Mouse (Mus musculus) left cerebral cortex, adult 11 months (tissue): ENCODE data around the gene Emc9.

Experiments used
- DNase-seq: peaks from one replicate; pipeline ENCODE4 v3.0.0; 2022; ENCODE audit warnings: low spot score

The Emc9 gene

GRCm38 (mm10) chr14:55590748-55591330 is 5.7 kb upstream of the Emc9 start, which contains the start of gene Psme2:
Gene Psme2, minus strand, starts transcription at chr14:55591113.
- peak; percentile 90 for DNase-seq

GRCm38 (mm10) chr14:55589771-55590448 is 4.8 kb upstream of the Emc9 start:
- DNase-seq: no peak

- DNase-seq: no peak
Measured at GRCm38 (mm10) chr14:55589271-55589670, 4.2 kb upstream of the Emc9 start.

GRCm38 (mm10) chr14:55586149-55586548 is 1.0 kb upstream of the Emc9 start:
- DNase-seq: no peak

- no peak for DNase-seq
Measured at GRCm38 (mm10) chr14:55585566-55585960, 461 bp upstream of the Emc9 start.

- no peak for DNase-seq
Measured at GRCm38 (mm10) chr14:55584303-55584701, 800 bp downstream of the Emc9 start.

GRCm38 (mm10) chr14:55581981-55582681 is 3.0 kb downstream of the Emc9 start:
- no peak for DNase-seq

GRCm38 (mm10) chr14:55580731-55581130 is 4.4 kb downstream of the Emc9 start:
- DNase-seq: no peak

GRCm38 (mm10) chr14:55579511-55580496 is 5.3 kb downstream of the Emc9 start:
- DNase-seq: no peak

GRCm38 (mm10) chr14:55578668-55579269 is 6.3 kb downstream of the Emc9 start:
- no peak for DNase-seq

GRCm38 (mm10) chr14:55577871-55578667 is 7.0 kb downstream of the Emc9 start, which contains the start of gene Psme1:
Gene Psme1, plus strand, starts transcription at chr14:55578123.
- DNase-seq: peak; percentile 51

GRCm38 (mm10) chr14:55576376-55576775 is 8.7 kb downstream of the Emc9 start:
- no peak for DNase-seq

- no peak for DNase-seq
Measured at GRCm38 (mm10) chr14:55575711-55576110, 9.4 kb downstream of the Emc9 start.

- DNase-seq: no peak
Measured at GRCm38 (mm10) chr14:55575302-55575701, 9.8 kb downstream of the Emc9 start, which contains the start of gene Fitm1. Gene Fitm1, plus strand, starts transcription at chr14:55575617.

- no peak for DNase-seq
Measured at GRCm38 (mm10) chr14:55571760-55572159, 13.3 kb downstream of the Emc9 start.

- DNase-seq: no peak
Measured at GRCm38 (mm10) chr14:55570588-55570987, 14.5 kb downstream of the Emc9 start.

GRCm38 (mm10) chr14:55567496-55567895 is 17.6 kb downstream of the Emc9 start:
- DNase-seq: no peak

- DNase-seq: no peak
Measured at GRCm38 (mm10) chr14:55565748-55566147, 19.4 kb downstream of the Emc9 start.

- DNase-seq: no peak
Measured at GRCm38 (mm10) chr14:55563249-55563648, 21.9 kb downstream of the Emc9 start.

GRCm38 (mm10) chr14:55561860-55562259 is 23.2 kb downstream of the Emc9 start:
- DNase-seq: no peak
